Mouse (Mus musculus) lung, embryonic 15.5 days (tissue): Measurements from ENCODE around the gene Gm13539. TPM values are rescaled to one million over a fixed set of nuclear protein-coding genes. Genes with fewer than 3 reads are reported as not detected.

ENCODE experiments used
- ATAC-seq: fragments of 200-750 bp; cut with Nextera tagmentation; 2 replicates; pipeline ENCODE4 v1.8.0; 2017; ENCODE audit warnings: moderate number of reproducible peaks, borderline replicate concordance; ENCODE audit not compliant: low FRiP score, low TSS enrichment; ENCODE audit errors: extremely low read depth
- H3K27ac ChIP-seq: fragments of 300-500 bp; sonication (generic); 2 replicates; pipeline ENCODE4 v1.5.1; 2015; ENCODE audit warnings: moderate library complexity, mild to moderate bottlenecking, inconsistent platforms
- H3K27me3 ChIP-seq: fragments of 300-500 bp; sonication (generic); 2 replicates; pipeline ENCODE4 v1.6.1; 2015; ENCODE audit warnings: inconsistent platforms
- H3K36me3 ChIP-seq: fragments of 300-500 bp; sonication (generic); 2 replicates; pipeline ENCODE4 v1.6.1; 2015; ENCODE audit warnings: inconsistent platforms
- H3K4me1 ChIP-seq: fragments of 300-500 bp; sonication (generic); 2 replicates; pipeline ENCODE4 v1.6.1; 2015; ENCODE audit warnings: inconsistent platforms
- H3K4me2 ChIP-seq: fragments of 300-500 bp; sonication (generic); 2 replicates; pipeline ENCODE4 v1.6.1; 2015; ENCODE audit warnings: inconsistent platforms, mild to moderate bottlenecking, moderate library complexity
- H3K4me3 ChIP-seq: fragments of 300-500 bp; sonication (generic); 2 replicates; pipeline ENCODE4 v1.5.1; 2015; ENCODE audit warnings: mild to moderate bottlenecking, inconsistent platforms
- H3K9ac ChIP-seq: fragments of 300-500 bp; sonication (generic); 2 replicates; pipeline ENCODE4 v1.6.1; 2015; ENCODE audit warnings: inconsistent platforms
- H3K9me3 ChIP-seq: fragments of 300-500 bp; sonication (generic); 2 replicates; pipeline ENCODE4 v1.6.1; 2016; ENCODE audit warnings: inconsistent platforms
- WGBS: fragments of 180-500 bp; shearing (Covaris S2); methylation state at CpG from one replicate; pipeline ENCODE4 v1.1.7; 2015; 5-methylcytosine and 5-hydroxymethylcytosine counted together
- polyA plus RNA-seq: library from polyadenylated mRNA; unstranded; fragments of >200 nt; fragmentation: Nextera tagmentation; extraction: Ambion mirVana; gene quantifications from 2 replicates; pipeline ENCODE4 v1.2.1, GENCODE M21; 2015

Gene Gm13539
- polyA plus RNA-seq, 1 experiment from 2014 or later: not detected

GRCm38 (mm10) chr2:25830786-25831185 is 48.7 kb downstream of the Gm13539 start:
- no peak overlapping the region for H3K9ac ChIP-seq
- H3K27ac ChIP-seq: no peak overlapping the region
- no peaks in the 10 kb centered on the region for H3K9me3 ChIP-seq
- no peak for ATAC-seq
- no peak overlapping the region for H3K4me2 ChIP-seq
- no peaks in the 10 kb centered on the region for H3K27me3 ChIP-seq
- H3K36me3 ChIP-seq: no peaks in the 10 kb centered on the region
- WGBS: 67% methylated on average over 3 of the region's 3 CpGs
- no peaks in the 10 kb centered on the region for H3K4me1 ChIP-seq
- H3K4me3 ChIP-seq: no peak overlapping the region

DNA sequence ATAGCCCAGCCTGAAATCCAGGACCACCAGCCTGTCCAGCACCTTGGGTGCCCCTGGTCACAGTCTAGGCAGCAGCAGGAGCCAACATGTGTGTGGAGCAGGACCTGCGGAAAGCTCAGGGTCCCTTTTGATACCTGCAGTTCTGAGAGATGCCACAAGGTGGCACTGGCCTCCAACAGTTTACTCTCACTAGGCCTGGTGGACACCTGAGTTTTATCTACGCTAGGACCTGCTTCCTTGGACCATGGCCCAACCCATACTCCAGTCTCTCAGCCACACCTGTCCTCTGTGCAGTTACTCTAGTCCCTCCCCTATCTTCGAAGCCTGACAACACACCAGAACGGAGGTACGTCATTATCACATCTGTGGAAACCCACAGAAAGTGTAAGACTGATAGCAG is 54.2 kb downstream of the Gm13539 start:
- WGBS: 41% methylated on average over 5 of the region's 5 CpGs
- Histone ChIP-seq H3K4me3 (no peak overlapping the region), H3K4me1 (no peaks in the 10 kb centered on the region), H3K9ac (no peak overlapping the region), H3K9me3 (no peaks in the 10 kb centered on the region), H3K27ac (no peak overlapping the region), H3K4me2 (no peak overlapping the region), H3K27me3 (no peaks in the 10 kb centered on the region), H3K36me3 (no peaks in the 10 kb centered on the region)
- ATAC-seq: peak; percentile 55; the same call in 1 of the 2 replicates

Other genes starting within 250 kb of the Gm13539 start
- 37.1 and 41.3 TPM in 2 replicates for gene Traf2, start 235.3 kb upstream of the Gm13539 start, polyA plus RNA-seq
- 311 and 323 TPM in 2 replicates for gene Edf1, start 224.4 kb upstream of the Gm13539 start, polyA plus RNA-seq
- 4.5 and 7.1 TPM in 2 replicates for gene Mamdc4, start 207.4 kb upstream of the Gm13539 start, polyA plus RNA-seq
- gene Phpt1, start 207.0 kb upstream of the Gm13539 start, polyA plus RNA-seq: 163 and 177 TPM in 2 replicates
- gene Ajm1, start 200.5 kb upstream of the Gm13539 start, polyA plus RNA-seq: 0.09 TPM in 1 of 2 replicates, not detected in the other
- gene Rabl6, start 173.7 kb upstream of the Gm13539 start, polyA plus RNA-seq: 74.0 and 75.2 TPM in 2 replicates
- gene Ccdc183, start 164.6 kb upstream of the Gm13539 start, polyA plus RNA-seq: 0.17 and 0.45 TPM in 2 replicates
- gene Tmem141, start 160.3 kb upstream of the Gm13539 start, polyA plus RNA-seq: 26.8 and 27.2 TPM in 2 replicates
- gene Fcna, start 154.2 kb upstream of the Gm13539 start, polyA plus RNA-seq: 2.4 and 3.6 TPM in 2 replicates
- 0.26 and 0.40 TPM in 2 replicates for gene Lcn8, start 129.1 kb upstream of the Gm13539 start, polyA plus RNA-seq
- not detected in 2 replicates for gene Lcn5, start 124.3 kb upstream of the Gm13539 start, polyA plus RNA-seq
- not detected in 2 replicates for gene Lcn6, start 105.5 kb upstream of the Gm13539 start, polyA plus RNA-seq
- gene Lcn10, start 99.5 kb upstream of the Gm13539 start, polyA plus RNA-seq: not detected in 2 replicates
- not detected in 2 replicates for gene Obp2a, start 82.2 kb upstream of the Gm13539 start, polyA plus RNA-seq
- 64.4 and 69.3 TPM in 2 replicates for gene Bmyc, start 75.5 kb upstream of the Gm13539 start, polyA plus RNA-seq
- gene Obp2b, start 45.2 kb upstream of the Gm13539 start, polyA plus RNA-seq: not detected in 2 replicates
- gene Lcn3, start 16.7 kb upstream of the Gm13539 start, polyA plus RNA-seq: not detected in 2 replicates
- gene Lcn11, start 5.2 kb upstream of the Gm13539 start, polyA plus RNA-seq: not detected in 2 replicates
- not detected in 2 replicates for gene Glt6d1, start 33.6 kb downstream of the Gm13539 start, polyA plus RNA-seq
- not detected in 2 replicates for gene Lcn9, start 40.9 kb downstream of the Gm13539 start, polyA plus RNA-seq
- not detected in 2 replicates for gene Sohlh1, start 65.0 kb downstream of the Gm13539 start, polyA plus RNA-seq
- gene Kcnt1, start 81.5 kb downstream of the Gm13539 start, polyA plus RNA-seq: 0.14 and 0.22 TPM in 2 replicates
- 14.8 and 20.4 TPM in 2 replicates for gene Camsap1, start 201.0 kb downstream of the Gm13539 start, polyA plus RNA-seq
- gene Ubac1, start 239.5 kb downstream of the Gm13539 start, polyA plus RNA-seq: 70.3 and 71.7 TPM in 2 replicates